Mouse (Mus musculus) ES-Bruce4 (cell line): Measurements from ENCODE around the gene Cldn15.

Experiments used
- EP300 ChIP-seq: IDR thresholded peaks from 2 replicates; pipeline ENCODE4 v1.6.1; 2011; ENCODE audit warnings: low read depth, low read length; ENCODE audit not compliant: insufficient read depth
- POLR2A ChIP-seq: IDR thresholded peaks from one replicate; pipeline ENCODE4 v1.8.1; 2011; ENCODE audit warnings: low read length; ENCODE audit not compliant: insufficient read depth

GRCm38 (mm10) chr5:136953015-136953414 is 13.4 kb upstream of the Cldn15 start, which contains the start of gene Fis1:
- peak; percentile 4 for TF ChIP-seq POLR2A
- peak; percentile 33; the same call in 1 of the 2 replicates for TF ChIP-seq EP300
